Mouse (Mus musculus): ENCODE measurements around the gene Thap3.

DNA sequence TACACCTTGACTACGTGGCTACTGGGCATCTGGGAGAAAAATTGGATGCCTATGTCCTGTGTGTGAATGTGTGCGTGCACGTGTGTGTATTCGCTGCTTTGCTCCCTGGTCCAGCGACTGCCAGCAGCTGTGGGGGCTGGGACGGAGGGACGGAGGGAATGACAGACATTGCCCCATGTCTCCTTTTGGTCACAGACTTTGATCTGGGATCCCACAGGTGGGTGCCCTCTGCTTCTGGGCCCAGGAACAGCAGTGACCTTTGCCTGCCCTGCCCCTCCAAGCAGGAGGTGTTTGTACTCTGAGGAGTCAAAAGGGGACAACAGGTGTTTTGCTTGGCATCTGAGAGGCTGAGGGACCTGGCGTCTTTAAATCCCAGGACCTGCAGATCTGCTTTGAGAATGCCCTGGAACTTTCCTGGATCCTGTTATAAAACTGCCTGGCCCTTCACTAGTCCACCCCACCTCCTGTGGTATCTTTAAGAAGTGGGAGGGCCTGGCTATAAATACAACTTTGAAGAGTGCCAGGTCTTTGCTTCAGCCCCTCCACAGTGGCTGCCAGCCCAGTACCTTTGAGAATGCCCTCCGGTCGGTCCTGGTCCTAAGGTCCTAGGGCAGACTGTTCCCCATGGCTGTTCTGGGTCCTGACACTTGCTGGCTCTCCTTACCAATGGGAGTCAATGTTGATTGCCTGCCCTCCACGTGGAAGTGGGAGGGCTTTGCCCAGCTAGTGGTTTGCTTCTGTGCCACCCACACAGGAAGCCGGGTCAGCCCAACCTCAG, 24.4 kb upstream of the Thap3 start:
- TF ChIP-seq CTCF (IDR thresholded peaks at IDR 0.05; ENCODE audit: control insufficient read depth, insufficient read depth, low read length): no peak
- no peak for TF ChIP-seq POLR2A (IDR thresholded peaks at IDR 0.05; ENCODE audit: borderline replicate concordance, control insufficient read depth, low read depth, low read length)
